Mouse (Mus musculus) cerebral cortex, adult 2 months (tissue): ENCODE results near the gene Gad2.

Source experiments
- WGBS: fragments of 180-500 bp; shearing (Covaris S2); methylation state at CpG from one replicate; pipeline ENCODE4 v1.1.7; 2018; 5-methylcytosine and 5-hydroxymethylcytosine counted together

The Gad2 gene

DNA sequence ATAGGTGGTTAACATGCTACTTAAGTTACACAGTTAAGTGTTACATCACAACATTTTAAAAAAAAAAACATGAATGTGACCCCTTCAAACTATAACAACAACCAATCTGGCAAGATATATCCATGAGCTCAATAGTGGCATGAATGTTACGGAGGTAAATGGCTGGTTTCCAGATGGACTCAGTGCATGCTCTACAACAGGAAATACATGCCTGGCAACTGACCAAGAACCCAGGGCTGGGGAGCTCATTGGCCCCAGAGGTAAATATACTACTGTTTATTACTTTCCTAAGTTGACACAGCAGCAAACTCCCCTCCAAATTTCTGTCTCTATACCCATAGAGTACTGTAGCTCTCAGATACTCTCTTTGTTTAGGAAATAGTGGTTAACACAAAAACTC, 26.4 kb downstream of the Gad2 start:
- WGBS, result 69% methylated on average over 1 of the region's 1 CpGs

DNA sequence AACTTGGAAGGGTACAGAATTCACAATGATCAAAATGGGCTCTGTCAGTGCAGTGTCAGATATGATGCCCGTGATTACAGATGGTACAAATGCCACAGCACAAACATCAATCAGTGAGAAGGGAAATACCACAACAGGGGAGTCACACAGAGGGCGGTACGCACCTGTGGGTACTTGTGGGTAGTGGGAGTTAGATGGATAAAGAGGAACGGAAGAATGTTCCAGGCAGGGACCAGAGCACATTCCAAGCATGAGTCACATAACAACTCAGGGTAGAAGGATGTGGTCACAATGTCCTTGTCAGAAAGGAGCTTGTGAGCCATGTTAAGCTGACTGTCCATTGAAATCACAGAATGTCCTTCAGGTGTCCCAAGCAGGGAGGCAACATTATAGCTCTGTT, 29.8 kb downstream of the Gad2 start:
- WGBS, result 82% methylated on average over 4 of the region's 4 CpGs

DNA sequence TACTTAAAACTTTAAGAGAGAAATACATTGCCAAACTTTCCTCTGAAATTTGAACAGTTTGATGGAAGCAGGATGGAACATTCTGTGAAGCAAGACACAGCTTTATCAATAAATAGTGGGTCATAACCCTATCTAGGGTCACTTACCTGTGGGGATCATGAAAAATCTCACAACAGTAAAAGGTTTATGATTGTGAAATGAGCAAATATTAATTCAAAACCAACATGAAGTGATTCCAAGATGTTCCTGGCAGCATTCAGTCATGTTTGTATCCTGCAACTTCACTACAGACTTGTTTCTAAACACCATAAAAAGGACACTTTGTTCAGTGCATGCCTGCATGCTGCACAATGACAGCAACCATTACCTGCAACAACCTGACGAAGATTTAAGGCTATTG, 41.7 kb downstream of the Gad2 start:
- WGBS, result 66% methylated on average over 1 of the region's 1 CpGs

DNA sequence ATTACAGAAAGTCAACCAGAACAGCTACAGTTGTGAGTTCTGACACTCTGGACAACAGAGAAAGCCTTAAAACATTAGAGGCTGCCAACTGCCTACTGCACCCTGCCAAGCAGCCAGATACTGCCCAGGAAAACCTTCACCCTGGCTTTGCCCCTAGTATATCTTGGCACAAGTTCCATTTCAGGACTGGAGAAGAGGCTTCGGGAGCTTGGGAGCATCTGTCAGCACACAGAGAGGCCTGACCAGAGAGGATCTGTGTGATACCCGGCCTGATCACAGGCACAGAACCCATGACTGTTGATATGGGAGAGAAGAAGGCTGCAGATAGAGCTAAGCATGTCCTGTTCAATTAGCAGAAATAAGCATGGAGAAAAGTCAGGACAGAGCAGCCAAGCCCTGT, 48.4 kb downstream of the Gad2 start:
- WGBS, result 66% methylated on average over 2 of the region's 2 CpGs

DNA sequence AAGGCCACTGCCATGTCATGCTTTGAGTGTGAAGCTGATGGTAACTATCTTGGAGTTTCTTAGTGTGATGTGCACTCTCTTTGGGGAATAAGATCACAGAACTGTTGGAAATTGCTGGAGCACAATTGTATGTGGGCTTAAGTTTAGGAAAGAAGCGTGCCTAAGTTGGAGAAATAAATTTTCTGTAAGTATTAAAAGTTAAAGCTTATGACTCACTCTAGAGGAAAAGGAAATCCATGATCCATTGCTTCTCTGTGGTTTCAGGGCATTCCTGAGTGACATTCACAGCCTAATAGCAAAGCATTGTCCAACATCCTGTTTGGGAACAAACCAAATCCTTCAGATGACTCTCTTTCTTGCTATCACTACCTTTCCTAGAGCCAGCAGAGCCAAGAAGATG, 49.3 kb downstream of the Gad2 start:
- WGBS, result 71% methylated on average over 1 of the region's 1 CpGs

DNA sequence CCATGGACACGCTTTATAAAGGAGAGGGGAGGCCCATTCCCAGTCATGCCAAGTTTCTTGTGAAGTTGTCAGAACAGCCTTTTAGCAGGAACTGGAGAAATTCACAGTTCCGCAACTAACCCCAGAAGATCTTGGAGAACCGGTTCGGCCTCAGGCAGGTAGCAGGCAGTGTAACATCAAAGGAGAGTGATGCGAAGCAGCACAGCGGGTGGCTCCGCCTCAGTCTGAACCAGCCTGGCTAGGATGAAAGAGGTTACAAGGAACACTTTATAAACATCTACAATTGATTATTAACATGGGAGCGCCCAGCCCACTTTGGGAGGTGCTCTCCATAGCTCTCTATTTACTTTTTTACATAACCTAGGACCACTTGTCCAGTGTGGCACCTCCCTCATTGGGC, 55.1 kb downstream of the Gad2 start:
- WGBS, result 54% methylated on average over 8 of the region's 8 CpGs

DNA sequence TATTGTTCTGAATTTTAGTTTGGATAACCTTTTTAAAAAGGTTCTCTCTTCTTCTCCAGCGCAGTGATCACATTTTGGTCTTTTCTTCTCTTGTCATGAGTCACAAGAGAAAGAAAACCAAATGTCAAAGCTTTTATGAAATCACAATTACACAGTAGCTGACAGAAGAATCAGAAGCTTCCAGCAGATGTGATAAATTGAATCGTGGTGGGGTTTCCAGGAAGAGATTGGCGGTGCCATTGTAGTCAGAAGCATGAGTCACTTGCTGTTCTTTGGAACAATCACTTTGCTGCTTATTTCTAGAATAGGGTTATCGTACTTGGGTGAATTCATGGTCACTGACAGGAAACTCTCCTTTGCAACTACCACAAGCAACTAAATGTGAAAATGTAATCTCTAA, 57.9 kb downstream of the Gad2 start:
- 61% methylated on average over 4 of the region's 4 CpGs for WGBS

DNA sequence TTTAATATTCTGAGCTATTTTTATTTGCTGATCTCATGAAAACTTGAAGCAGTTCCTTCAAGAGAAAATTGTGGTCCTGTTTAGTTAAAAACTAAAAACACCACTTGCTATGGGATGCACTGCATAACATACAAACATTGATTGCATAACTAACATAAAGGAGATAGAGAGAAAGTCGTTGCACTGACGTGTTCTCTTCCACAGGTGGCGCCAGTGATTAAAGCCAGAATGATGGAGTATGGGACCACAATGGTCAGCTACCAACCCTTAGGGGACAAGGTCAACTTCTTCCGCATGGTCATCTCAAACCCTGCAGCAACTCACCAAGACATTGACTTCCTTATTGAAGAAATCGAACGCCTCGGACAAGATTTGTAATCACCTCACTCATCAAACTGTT, 68.0 kb downstream of the Gad2 start:
- 83% methylated on average over 7 of the region's 7 CpGs for WGBS

DNA sequence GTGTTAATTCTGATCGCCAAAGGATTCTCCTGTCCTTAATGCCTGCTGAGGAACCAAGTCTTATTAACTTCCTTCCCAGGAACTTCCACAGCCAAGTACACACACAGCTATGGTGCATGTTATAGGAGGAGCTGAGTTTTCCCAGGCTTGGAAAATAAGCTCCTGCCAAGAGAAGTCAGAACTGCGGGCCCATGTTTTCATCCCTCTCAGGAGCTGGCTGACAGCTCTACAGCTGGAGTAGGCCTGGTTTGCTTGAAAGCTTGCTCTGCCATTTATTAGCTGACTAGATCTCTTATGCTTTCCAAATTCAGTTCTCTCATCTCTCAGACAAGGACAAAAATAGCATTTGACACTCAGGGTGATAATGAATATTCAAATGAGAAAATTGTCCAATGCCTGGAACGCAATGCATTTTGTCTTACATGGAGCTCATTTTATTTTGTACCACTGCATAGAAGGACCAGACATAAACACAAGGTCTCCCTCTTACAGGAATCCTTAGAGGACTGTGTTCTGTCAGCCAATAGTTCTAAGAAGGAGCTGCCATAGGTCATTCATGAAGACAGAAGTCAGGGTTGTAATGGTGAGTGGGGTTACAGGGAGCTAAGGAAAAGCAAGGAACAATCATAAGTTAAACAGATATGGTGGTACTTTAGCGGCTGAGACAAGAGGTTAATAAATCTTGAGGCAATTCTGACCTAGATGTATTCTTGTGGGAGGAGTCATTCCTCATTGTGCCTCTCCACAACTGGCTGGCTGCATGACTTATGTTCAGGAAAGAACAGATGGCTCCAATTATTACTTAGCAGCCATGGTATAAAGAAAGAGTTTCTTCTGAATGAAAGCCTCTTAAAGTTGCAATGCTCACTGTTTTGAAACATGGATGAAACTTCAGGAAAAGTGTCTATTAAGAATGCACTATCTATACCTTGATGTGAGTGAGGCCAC, 83.0 kb downstream of the Gad2 start:
- 60% methylated on average over 4 of the region's 4 CpGs for WGBS

DNA sequence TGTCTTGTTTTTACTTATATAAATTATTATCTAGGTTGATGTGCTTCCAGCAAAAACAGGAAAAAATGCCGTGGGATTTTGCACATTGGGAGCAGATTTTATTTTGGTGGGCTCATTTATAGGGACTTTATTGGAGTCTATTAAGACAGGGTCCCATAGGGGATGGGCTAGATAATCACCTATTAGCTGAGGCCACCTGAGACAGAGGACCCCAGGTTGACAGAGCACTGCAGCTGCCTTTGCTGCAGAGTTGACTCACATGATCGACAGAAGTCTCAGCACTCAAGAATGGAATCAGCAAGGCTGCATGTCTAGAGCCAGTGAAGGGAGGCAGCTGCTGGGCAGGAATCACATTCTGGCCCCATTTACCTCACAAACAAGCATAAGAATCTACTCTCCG, 84.2 kb downstream of the Gad2 start:
- WGBS, result 71% methylated on average over 3 of the region's 3 CpGs

DNA sequence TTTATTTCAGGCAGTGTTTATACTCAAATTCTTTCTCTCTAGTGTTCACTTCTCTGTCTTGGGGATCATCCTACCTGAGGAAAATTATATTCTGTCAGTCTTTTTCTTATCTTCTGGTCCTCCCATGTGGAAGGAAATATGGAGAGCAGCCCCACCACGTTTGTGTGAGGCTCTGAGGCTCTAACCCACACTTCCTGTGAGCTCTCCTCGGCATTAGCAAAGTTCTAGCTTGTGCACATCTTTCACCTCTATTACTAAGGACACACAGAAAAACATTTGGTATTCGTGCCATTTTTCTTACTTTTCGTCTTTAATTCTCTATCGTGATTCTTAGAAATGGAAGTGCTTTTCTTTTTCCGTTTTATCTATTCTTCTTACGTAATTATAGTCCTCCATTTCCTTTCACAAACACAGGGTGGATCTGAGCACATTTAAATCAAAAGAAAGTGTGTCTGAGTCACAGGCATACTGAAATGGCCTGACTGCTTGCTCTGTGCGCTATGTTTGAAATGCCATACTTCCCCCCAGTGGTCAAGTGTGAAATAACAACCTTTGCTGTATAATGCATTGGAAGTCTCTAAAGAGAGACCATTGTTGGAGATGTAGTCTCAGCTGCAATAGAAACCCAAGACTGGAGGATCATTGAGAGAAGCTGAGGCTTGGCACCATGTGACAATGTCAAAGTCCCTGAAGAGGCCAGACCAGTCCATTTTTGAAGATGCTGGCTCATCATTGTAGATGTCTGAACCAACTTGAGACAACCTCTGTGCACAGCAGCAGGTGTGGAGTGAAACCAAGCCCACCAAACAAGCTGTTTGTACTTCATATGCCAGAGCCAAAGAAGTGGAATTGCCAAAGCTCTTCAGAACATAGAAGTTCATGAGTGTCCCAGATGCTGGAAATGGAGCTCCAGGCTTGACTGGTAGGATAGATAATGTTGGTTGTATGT, 99.8 kb downstream of the Gad2 start:
- WGBS, result 13% methylated on average over 8 of the region's 8 CpGs

DNA sequence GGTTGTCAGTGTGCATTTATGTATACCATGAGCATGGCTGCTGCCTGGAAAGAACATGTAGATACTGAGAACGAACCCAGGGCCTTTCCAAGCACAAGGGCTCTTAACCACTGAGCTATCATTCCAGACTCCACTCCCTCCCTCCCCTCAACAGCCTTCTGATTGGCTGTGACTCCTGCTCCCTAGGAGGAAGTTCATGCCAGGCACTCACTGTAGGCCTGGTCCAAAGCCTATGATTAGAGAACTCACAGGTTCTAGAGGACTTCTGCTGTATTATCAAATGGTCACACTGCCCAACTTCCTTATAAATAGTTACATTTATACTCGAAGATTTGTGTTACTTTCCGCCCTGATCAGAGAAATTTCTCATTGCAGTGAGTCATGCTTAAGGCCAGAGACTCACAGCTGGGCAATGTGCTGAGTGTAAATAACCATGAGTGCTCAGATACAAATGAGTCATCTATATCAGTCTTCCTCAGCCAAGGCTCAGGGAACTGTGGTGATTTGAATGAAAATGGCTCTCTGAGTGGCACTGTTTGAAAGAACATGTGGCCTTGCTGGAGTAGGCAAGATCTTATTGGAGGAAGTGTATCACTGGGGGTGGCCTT, 102.0 kb downstream of the Gad2 start:
- 69% methylated on average over 3 of the region's 3 CpGs for WGBS

DNA sequence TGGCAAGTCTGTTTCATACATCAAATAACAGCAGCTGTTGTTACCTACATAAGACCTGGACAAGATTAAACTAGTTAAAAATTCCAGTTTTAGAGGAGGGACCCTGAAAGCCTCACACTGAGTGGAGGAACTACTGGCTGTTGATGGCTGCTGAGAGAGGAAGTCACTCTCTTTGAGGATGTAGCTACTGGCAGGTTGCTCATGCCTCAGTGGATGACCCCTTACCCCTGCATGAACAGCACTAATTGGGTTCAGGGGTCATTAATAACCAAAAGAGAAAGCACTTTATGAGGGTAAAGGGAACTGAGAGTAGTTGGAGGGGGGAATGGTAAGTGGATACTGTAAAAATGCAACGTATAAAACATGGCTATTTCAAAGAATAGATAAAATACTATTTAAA, 105.1 kb downstream of the Gad2 start:
- WGBS, result 78% methylated on average over 1 of the region's 1 CpGs

DNA sequence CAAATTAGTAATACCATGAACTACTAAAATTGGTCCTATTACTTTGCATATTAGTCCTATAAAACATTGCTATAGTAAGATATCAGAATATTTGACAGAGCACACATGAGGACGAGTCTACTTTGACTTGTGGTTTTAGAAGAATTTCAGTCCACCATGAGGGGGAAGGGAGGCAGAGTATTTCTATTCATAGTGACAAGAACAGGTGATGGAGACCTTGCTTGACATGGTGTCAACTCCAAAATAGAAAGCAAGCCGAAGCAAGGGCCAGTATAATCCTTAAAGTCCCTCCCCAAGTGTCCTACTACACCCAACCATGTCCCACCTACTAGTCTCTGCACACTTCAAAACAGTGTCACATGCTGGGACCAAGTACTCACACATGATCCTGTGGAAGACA, 114.1 kb downstream of the Gad2 start:
- WGBS, result 85% methylated on average over 2 of the region's 2 CpGs

DNA sequence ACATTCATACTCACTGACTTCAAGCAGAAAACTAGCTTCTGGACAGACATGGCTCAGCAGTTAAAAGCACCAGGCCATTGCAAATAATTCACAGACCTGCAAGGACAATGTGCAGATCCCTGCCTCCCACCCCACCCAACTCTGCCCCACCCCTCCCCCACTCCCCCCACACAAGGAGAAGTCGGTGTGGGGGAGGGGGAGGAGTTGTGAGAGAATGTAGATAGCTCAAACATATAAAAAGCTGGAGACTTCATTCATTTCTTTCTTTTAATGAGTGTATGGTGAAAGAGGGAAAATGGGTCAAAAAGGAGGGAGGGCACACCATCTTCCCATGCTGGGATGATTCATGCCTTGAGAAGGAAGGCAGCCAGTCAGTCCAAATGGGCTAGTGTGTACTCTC, 117.4 kb downstream of the Gad2 start:
- WGBS, result 63% methylated on average over 1 of the region's 1 CpGs

DNA sequence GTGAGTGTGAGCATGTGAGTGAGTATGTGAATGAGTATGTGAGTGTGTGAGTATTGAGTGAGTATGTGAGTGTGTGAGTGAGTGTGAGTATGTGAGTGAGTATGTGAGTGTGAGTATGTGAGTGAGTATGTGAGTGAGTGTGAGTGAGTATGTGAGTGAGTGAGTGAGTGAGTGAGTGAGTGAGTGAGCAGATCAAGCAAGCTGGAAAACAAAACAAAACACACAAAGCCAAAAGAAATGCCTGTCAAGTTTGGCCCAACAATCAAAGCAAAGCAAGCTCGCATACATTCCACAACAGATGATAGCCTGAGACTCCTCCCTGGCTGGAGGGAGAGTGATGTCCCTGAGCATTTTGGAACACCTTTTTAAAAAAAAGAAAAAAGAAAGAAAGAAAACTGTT, 118.4 kb downstream of the Gad2 start:
- 82% methylated on average over 1 of the region's 1 CpGs for WGBS

DNA sequence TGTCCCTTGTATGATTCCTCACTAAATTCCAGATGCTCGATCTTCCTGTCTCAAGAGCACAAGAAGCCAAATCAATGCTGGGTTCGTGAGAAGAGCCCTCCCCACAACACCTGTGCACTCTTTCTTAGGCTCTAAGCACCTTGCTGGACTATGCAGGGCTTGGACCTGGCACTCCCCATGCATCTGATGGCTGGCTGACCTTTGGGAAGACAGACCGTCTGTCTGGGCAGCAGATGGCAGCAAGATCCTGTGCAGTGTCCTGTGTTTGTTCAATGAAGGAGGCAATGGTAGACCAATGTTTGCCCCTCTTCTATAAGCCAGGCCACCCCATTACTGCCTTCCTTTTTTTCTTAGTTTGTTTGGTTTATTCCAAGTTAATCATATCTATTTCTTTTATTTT, 119.2 kb downstream of the Gad2 start:
- 76% methylated on average over 3 of the region's 3 CpGs for WGBS
